Comparison of ENCODE assay signal across 7 mouse cellular contexts in genomic region chr5:45493191-45494092, GRCm38 (mm10). TPM values are rescaled to one million over a fixed set of nuclear protein-coding genes. Genes with fewer than 3 reads are reported as not detected.
DNase-seq lines count a peak whose midpoint lies in the region; ATAC-seq and TF ChIP-seq lines count a peak whose summit lies in the region.

Gene Lap3 (plus strand): TSS chr5:45493374.

- peak; percentile 94 for ATAC-seq in intestine, postnatal 0 days
- peak; percentile 97 for ATAC-seq in midbrain, embryonic 12.5 days (ENCODE audit: low FRiP score, low read depth)

- no peaks in the 10 kb centered on the region for H3K9me3 ChIP-seq in intestine, postnatal 0 days (ENCODE audit: control insufficient read depth)
- H3K9me3 ChIP-seq in midbrain, embryonic 12.5 days = no peaks in the 10 kb centered on the region

- peak within 1 kb of the TSS; percentile 57 for H3K9ac ChIP-seq in intestine, postnatal 0 days (ENCODE audit: low read depth, low read length)
- peak within 1 kb of the TSS; percentile 62 for H3K9ac ChIP-seq in midbrain, embryonic 12.5 days (replicated peaks)

- peak; percentile 64 for TF ChIP-seq CTCF in intestine, postnatal 0 days (IDR thresholded peaks at IDR 0.05; ENCODE audit: low read depth)
- TF ChIP-seq CTCF in small intestine, adult 2 months (IDR thresholded peaks at IDR 0.05; ENCODE audit: extremely low read depth, insufficient read length, insufficient replicate concordance, low read depth, low read length) = 0 out of 2 replicates have a peak, but pooled peaks have one; percentile 15

- peak within 1 kb of the TSS; percentile 69 for H3K4me3 ChIP-seq in intestine, postnatal 0 days (ENCODE audit: low read depth, low read length)
- H3K4me3 ChIP-seq in midbrain, embryonic 12.5 days = peak within 1 kb of the TSS; percentile 67
- H3K4me3 ChIP-seq in small intestine, adult 2 months (ENCODE audit: low read depth, low read length) = peak within 1 kb of the TSS; percentile 98

- H3K4me2 ChIP-seq in intestine, postnatal 0 days (replicated peaks; ENCODE audit: low read depth) = peak within 1 kb of the TSS; percentile 83
- H3K4me2 ChIP-seq in midbrain, embryonic 12.5 days (replicated peaks) = peak within 1 kb of the TSS; percentile 72

- under 1% methylated on average over 75 of the region's 78 CpGs for WGBS in intestine, postnatal 0 days
- under 1% methylated on average over 77 of the region's 78 CpGs for WGBS in midbrain, embryonic 12.5 days
- under 1% methylated on average over 78 of the region's 78 CpGs for WGBS in small intestine, adult 2 months

- no peaks in the 10 kb centered on the region for H3K27me3 ChIP-seq in intestine, postnatal 0 days (replicated peaks; ENCODE audit: control insufficient read depth, insufficient read depth, low read length)
- H3K27me3 ChIP-seq in midbrain, embryonic 12.5 days = no peaks in the 10 kb centered on the region
- H3K27me3 ChIP-seq in small intestine, adult 2 months (ENCODE audit: control insufficient read depth, insufficient read depth, low read length) = no peaks in the 10 kb centered on the region

- peak; percentile 99 for DNase-seq in adrenal gland, adult 8-10 months
- DNase-seq in embryo, embryonic 9.5 days (ENCODE audit: extremely low spot score) = peak; percentile 99
- DNase-seq in gonadal fat pad, adult 2 months (ENCODE audit: low read depth) = no peak
- DNase-seq in left cerebral cortex, postnatal 4 days = peak; percentile 99

- H3K36me3 ChIP-seq in intestine, postnatal 0 days (ENCODE audit: control insufficient read depth, insufficient read depth) = peaks cover 17% of the 10 kb centered on the region
- H3K36me3 ChIP-seq in midbrain, embryonic 12.5 days = peaks cover 23% of the 10 kb centered on the region
- peaks cover 31% of the 10 kb centered on the region for H3K36me3 ChIP-seq in small intestine, adult 2 months (ENCODE audit: control insufficient read depth, insufficient read depth, low read length)

- peaks cover 6% of the 10 kb centered on the region; the same call in 1 of the 2 replicates for H3K4me1 ChIP-seq in intestine, postnatal 0 days (replicated peaks; ENCODE audit: control insufficient read depth, insufficient read depth, low read length)
- H3K4me1 ChIP-seq in midbrain, embryonic 12.5 days = peaks cover 18% of the 10 kb centered on the region
- peaks cover 19% of the 10 kb centered on the region for H3K4me1 ChIP-seq in small intestine, adult 2 months (ENCODE audit: control insufficient read depth, insufficient read depth, insufficient read length, low read length)

- peak within 1 kb of the TSS; percentile 83 for H3K27ac ChIP-seq in intestine, postnatal 0 days (ENCODE audit: low read depth, low read length)
- peak within 1 kb of the TSS; percentile 39; the same call in 1 of the 2 replicates for H3K27ac ChIP-seq in midbrain, embryonic 12.5 days (replicated peaks)
- H3K27ac ChIP-seq in small intestine, adult 2 months (ENCODE audit: insufficient read depth, low read depth, low read length) = peak within 1 kb of the TSS; percentile 87

- intact Hi-C loops in left cerebral cortex, postnatal 4 days (cut with DNase I) = no loop called here

- peak; percentile 95 for TF ChIP-seq POLR2A in small intestine, adult 2 months (IDR thresholded peaks at IDR 0.05; ENCODE audit: low read depth, low read length)

RNA-seq across cellular contexts. Expression of gene Lap3, which starts in this region (rescaled TPM):
- total RNA-seq in adrenal gland, adult 8-10 months (2022) = 10 to 100 TPM; 48.6 to 67.8 (median 56.1) TPM
- 182 and 251 TPM in 2 replicates for polyA plus RNA-seq in gonadal fat pad, adult 2 months (2012; rRNA removed)
- 108 and 120 TPM in 2 replicates for polyA plus RNA-seq in intestine, postnatal 0 days (2015; fragmentation: Nextera tagmentation; extraction: Ambion mirVana)
- total RNA-seq in left cerebral cortex, postnatal 4 days (2021) = 10 to 100 TPM; 31.0 to 38.4 TPM
- polyA plus RNA-seq in midbrain, embryonic 12.5 days (2016; fragmentation: Nextera tagmentation; extraction: Ambion mirVana) = 55.4 and 64.2 TPM in 2 replicates
- polyA plus RNA-seq in small intestine, adult 2 months (2012; rRNA removed) = 16.9 and 134 TPM in 2 replicates
